Mouse (Mus musculus): Measurements from ENCODE around the gene Gm13057.
"Not testable (repeated sequence)": the region's sequence is repeated elsewhere in the genome, so short reads cannot be mapped to it uniquely, and the experiment has no call there.

Gm13057 gene

DNA sequence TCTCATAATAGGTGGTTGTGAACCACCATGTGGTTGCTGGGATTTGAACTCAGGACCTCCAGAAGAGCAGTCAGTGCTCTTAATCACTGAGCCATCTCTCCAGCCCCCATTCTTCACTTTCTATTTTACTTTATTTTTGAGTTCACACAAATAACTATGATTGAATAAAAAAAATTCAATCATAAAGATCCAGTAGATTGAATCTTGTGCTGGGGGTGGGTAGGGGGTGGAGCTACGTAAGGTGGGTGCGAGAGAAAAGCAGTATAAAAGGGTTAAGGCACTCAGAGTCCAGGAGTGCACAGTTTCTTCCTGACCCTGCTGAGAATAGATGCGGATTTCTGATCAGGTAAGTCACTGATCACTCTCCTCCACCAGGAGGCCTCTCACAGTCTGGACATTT, at the start of gene Gm13057, which contains the start of gene BC080695:
Gm13057 (plus strand) TSS at position 310 of the 400 bp plus-strand sequence.
BC080695 (plus strand) TSS at position 301 of the 400 bp plus-strand sequence.
- not testable (repeated sequence) for DNase-seq (ENCODE audit: low read depth, low spot score)

DNA sequence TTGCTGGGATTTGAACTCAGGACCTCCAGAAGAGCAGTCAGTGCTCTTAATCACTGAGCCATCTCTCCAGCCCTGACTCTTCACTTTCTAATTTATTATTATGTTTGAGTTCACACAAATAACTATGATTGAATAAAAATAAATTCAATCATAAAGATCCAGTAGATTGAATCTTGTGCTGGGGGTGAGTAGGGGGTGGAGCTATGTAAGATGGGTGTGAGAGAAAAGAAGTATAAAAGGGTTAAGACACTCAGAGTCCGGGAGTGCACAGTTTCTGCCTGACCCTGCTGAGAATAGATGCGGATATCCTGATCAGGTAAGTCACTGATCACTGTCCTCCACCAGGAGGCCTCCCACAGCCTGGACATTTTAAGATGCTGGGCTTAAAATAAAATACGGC, 40.5 kb upstream of the Gm13057 start, which contains the start of gene Gm13043:
Gm13043 (plus strand) TSS at position 301 of the 400 bp plus-strand sequence.
- no peak for DNase-seq (ENCODE audit: low read depth, low spot score)

DNA sequence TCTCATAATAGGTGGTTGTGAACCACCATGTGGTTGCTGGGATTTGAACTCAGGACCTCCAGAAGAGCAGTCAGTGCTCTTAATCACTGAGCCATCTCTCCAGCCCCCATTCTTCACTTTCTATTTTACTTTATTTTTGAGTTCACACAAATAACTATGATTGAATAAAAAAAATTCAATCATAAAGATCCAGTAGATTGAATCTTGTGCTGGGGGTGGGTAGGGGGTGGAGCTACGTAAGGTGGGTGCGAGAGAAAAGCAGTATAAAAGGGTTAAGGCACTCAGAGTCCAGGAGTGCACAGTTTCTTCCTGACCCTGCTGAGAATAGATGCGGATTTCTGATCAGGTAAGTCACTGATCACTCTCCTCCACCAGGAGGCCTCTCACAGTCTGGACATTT, 15.9 kb upstream of the Gm13057 start, which contains the start of gene Gm13040:
Gm13040 (plus strand) TSS at position 301 of the 400 bp plus-strand sequence.
- DNase-seq (ENCODE audit: low read depth, low spot score): not testable (repeated sequence)

All from CD4-positive, CD25-positive, alpha-beta regulatory T cell, adult 2 months (primary cell).